Mouse (Mus musculus): ENCODE measurements around the gene Nufip2.
"Not testable (repeated sequence)": the region's sequence is repeated elsewhere in the genome, so short reads cannot be mapped to it uniquely, and the experiment has no call there.

Gene Nufip2

DNA sequence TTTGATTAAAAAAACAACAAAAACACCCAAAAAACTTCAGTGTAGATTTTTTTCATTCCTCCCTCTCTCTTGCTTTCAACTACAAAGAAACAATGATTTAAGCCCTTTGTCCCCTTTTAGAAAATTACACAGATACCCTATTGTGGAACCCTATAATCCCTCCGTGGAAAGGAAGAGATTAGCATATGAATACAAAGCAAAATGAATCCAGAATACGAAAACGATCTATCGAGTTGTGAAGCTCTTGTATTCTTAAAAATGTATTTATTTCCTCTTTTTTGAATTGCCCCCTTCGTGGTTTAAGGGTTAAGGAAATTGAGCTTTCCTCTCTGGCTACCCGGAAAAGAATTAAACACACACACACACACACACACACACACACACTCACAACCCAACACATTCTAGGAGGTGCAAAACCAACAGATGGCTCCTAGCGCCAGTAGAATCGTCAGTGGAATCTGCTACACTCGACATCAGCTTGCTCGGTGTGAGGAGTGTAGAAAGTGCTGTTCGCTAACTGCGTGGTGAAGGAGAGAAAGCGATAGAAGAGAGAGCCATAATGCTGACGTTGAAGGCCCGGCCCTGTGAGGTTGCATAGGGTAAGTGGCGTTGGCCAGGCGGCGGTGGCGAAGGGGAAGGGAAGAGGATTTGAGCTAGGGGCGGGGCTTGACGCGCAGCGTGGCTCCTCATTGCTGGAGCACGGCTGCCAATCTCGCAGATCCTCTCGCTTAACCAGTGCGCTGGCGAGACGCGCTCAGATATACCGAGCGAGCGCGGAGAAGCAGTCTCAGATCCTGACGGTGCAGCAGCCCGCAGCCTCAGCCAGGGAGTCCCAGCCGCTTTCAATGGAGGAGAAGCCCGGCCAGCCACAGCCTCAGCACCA, at the start of gene Nufip2:
Nufip2 (plus strand) TSS at position 773 of the 883 bp plus-strand sequence.
- DNase-seq (ENCODE audit: low read depth, low spot score) = peak; percentile 100

DNA sequence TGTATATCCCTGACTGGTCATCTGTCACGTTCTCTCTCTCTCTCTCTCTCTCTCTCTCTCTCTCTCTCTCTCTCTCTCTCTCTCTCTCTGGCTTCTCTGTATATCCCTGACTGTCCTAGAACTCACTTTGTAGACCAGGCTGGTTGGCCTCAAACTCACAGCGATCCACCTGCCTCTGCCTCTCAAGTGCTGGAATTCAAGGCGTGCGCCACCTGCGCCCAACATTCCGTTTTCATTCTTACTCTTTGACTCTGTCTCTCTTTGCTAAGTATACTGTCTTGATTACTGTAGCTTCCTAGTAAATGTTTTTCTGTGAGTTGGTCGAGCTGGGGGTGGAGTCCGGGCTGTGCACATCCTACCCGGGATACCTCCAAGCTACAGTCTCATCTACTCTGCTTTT, 44.6 kb upstream of the Nufip2 start:
- no peak for DNase-seq (ENCODE audit: low read depth, low spot score)

- peak; percentile 68 for DNase-seq (ENCODE audit: low read depth, low spot score)
Observed at GRCm38 (mm10) chr11:77645481-77645880, 40.5 kb upstream of the Nufip2 start.

GRCm38 (mm10) chr11:77648878-77649277, 37.1 kb upstream of the Nufip2 start:
- no peak for DNase-seq (ENCODE audit: low read depth, low spot score)

- no peak for DNase-seq (ENCODE audit: low read depth, low spot score)
Observed at GRCm38 (mm10) chr11:77652484-77652883, 33.5 kb upstream of the Nufip2 start.

DNA sequence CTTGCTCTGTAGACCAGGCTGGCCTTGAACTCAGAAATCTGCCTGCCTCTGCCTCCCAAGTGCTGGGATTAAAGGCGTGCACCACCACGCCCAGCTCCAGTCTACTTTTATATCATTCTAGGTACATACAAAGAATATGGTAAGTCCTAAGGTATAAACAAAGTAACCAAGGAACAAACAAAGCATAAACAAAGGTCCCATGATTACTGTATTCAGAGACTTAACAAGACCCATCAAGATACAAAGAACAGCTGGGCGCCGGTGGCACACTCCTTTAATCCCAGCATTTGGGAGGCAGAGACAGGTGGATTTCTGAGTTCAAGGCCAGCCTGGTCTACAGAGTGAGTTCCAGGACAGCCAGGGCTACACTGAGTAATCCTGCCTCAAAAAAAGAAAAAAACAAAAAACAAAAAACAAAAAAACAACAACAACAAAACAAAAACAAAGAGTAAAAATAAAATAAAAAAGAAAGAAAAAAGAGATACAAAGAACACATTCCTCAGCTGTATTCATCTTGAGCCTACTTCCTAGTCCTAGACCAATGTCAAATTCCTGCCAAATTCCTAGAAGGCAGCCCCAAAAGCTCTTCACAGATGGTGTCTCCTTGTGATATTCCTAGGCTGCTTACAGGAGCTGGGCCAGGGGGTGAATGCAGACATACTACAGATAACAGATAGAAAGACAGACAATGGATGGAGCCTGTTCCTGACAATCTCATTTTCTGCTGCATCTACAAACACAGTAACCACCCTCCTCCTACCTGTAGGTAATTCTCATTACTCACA, 32.4 kb upstream of the Nufip2 start:
- not testable (repeated sequence) for DNase-seq (ENCODE audit: low read depth, low spot score)

DNA sequence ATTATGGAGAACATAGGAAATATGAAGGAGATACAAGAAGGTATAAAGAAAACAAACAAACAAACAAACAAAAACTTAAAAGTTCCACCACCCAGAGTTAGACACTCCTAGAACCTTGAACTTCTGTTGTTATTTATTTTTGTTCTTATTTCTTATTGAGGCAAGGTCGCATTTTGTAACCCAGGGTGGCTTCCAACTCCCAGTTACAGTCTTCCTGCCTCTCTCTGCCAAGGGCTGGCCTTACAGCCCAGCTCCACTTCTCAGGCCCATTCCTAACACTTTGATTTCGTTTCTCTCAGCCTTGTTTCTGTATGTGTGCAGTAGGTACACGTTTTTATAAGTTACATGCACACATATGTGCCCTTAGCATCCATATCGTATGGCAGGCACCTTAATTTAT, 26.0 kb upstream of the Nufip2 start:
- no peak for DNase-seq (ENCODE audit: low read depth, low spot score)

GRCm38 (mm10) chr11:77663639-77664038, 22.3 kb upstream of the Nufip2 start:
- DNase-seq (ENCODE audit: low read depth, low spot score) = peak; percentile 30

GRCm38 (mm10) chr11:77664046-77664445, 21.9 kb upstream of the Nufip2 start:
- no peak for DNase-seq (ENCODE audit: low read depth, low spot score)

GRCm38 (mm10) chr11:77665384-77665783, 20.6 kb upstream of the Nufip2 start:
- DNase-seq (ENCODE audit: low read depth, low spot score) = not testable (repeated sequence)

- not testable (repeated sequence) for DNase-seq (ENCODE audit: low read depth, low spot score)
Observed at GRCm38 (mm10) chr11:77666766-77667165, 19.2 kb upstream of the Nufip2 start.

DNA sequence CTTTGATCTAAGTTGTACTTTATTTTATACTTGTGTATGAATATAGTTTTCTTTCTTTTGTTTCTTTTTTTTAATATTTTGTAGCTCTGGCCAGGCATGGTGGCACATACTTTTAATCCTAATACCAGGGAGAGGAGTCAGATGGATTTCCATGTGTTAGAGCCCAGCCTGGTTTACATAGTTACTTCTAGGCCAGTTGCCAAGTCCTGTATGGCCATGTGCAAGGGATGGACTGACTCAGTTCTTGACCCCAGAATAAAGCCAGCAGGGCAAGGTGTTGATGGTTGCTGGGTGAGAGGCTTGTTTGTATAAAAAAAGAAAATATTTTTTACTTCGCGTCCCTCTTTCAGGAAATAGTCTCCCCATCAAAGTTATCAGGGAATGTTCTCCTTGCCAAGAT, 13.2 kb upstream of the Nufip2 start:
- no peak for DNase-seq (ENCODE audit: low read depth, low spot score)

DNA sequence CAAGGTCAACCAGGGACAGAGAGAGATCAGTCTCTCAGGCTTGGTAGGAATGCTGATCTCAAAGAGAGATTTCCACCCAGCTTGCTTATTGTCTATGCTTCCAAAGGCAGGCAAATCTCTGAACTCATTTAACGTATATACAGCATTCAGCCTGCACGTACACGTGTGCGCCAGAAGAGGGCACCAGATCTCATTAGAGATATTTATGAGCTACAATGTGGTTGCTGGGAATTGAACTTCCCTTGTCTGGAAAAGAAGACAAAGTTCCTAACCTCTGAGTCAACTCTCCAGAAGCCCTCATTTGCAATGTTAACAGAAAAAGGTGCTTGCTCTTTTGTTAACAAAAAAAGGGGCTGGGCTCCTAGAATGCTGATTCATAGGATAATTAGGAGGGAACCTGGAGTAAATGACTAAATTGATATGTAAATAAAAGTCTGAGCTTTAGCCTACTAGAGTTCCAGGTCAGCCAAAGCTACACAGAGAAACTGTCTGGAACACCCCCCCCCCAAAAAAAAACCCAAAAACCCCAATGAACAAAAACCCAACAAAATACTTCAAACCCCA, 12.4 kb upstream of the Nufip2 start:
- no peak for DNase-seq (ENCODE audit: low read depth, low spot score)

DNA sequence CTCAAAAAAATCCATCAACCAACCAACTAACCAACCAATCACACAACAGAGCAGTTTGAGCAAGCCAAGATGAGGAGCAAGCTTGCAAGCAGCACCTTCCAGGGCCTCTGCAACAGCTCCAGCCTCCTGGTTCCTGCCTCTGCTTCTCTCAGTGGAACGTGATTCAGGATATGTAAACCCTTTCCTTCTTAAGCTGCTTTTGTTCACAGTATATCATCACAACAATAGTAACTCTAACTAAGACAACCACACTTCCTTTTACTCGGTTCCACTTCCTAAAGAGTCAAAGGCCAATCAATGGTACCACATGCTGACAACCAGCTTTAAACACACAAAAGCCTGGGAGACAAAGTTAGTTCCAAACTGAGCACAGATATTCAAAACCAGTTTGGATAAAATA, 5.9 kb upstream of the Nufip2 start:
- DNase-seq (ENCODE audit: low read depth, low spot score) = no peak

DNA sequence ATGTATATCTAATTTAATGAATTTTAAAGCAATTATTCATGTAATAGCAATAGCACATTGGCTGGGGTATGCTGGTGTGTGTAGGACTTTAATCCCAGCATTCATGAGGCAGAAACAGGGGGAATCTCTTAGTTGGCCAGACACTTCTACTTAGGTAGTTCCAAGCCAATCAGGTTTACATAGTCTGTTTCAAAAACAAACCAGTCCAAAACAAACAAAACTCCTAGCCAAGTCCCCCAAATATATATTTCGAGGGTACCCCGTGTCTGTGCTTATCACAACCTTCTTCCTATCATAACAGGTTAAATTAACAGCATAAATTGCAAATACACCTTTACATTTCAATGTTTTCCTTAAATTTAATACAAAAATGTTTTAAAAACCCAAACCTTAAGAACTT, 1.1 kb upstream of the Nufip2 start:
- no peak for DNase-seq (ENCODE audit: low read depth, low spot score)

GRCm38 (mm10) chr11:77686346-77686840, 438 bp downstream of the Nufip2 start:
- peak; percentile 45 for DNase-seq (ENCODE audit: low read depth, low spot score)

GRCm38 (mm10) chr11:77686841-77687540, 1.0 kb downstream of the Nufip2 start:
- peak; percentile 57 for DNase-seq (ENCODE audit: low read depth, low spot score)

GRCm38 (mm10) chr11:77687541-77688131, 1.7 kb downstream of the Nufip2 start:
- DNase-seq (ENCODE audit: low read depth, low spot score) = peak; percentile 53

- DNase-seq (ENCODE audit: low read depth, low spot score) = no peak
Observed at GRCm38 (mm10) chr11:77693026-77693425, 7.1 kb downstream of the Nufip2 start.

DNA sequence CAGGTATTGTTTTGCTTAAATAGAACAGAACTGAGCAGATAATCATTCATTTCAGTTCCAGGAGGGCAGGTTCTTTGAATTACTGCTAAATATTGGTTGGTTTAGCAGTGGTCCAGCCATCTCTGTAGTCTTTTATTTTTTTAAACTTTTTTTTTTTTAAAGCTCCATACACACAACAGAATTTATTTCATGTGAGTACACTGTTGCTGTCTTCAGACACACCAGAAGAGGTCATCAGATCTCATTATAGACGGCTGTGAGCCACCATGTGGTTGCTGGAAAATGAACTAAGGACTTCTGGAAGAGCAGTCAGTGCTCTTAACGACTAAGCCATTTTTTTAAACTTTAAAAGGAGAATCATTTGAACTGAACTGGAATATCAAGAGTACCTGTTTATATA, 11.3 kb downstream of the Nufip2 start:
- no peak for DNase-seq (ENCODE audit: low read depth, low spot score)

GRCm38 (mm10) chr11:77705920-77706319, 20.0 kb downstream of the Nufip2 start:
- no peak for DNase-seq (ENCODE audit: low read depth, low spot score)

All from brain, adult 2 months (tissue).